Mouse (Mus musculus) lung, adult 2 months (tissue): ENCODE data around the gene Ttc23l. TPM values are rescaled to one million over a fixed set of nuclear protein-coding genes. Genes with fewer than 3 reads are reported as not detected.
"Not testable (repeated sequence)": the region's sequence is repeated elsewhere in the genome, so short reads cannot be mapped to it uniquely, and the experiment has no call there.

Experiments
- DNase-seq: peaks from one replicate; pipeline ENCODE4 v3.0.0; 2022
- H3K4me1 ChIP-seq: fragments of 200-500 bp; 2 replicates; pipeline ENCODE4 v1.6.1; 2011; ENCODE audit warnings: low read length; ENCODE audit not compliant: control insufficient read depth, insufficient read depth
- H3K4me3 ChIP-seq: fragments of 200-500 bp; replicated peaks from 2 replicates; pipeline ENCODE3; 2011; ENCODE audit warnings: low read depth, mild to moderate bottlenecking, control low read depth, low read length; ENCODE audit errors: extremely low read depth
- CTCF ChIP-seq: fragments of 200-500 bp; IDR thresholded peaks from 2 replicates; pipeline ENCODE4 v1.5.1; 2011; ENCODE audit warnings: mild to moderate bottlenecking, low read length, control low read depth; ENCODE audit not compliant: insufficient read depth
- POLR2A ChIP-seq: fragments of 200-500 bp; IDR thresholded peaks from 2 replicates; pipeline ENCODE4 v1.6.1; 2011; ENCODE audit warnings: low read depth, mild to moderate bottlenecking, control low read depth, low read length, borderline replicate concordance; ENCODE audit errors: extremely low read depth
- WGBS: fragments of 180-500 bp; shearing (Covaris S2); methylation state at CpG from one replicate; pipeline ENCODE4 v1.1.7; 2018; 5-methylcytosine and 5-hydroxymethylcytosine counted together
- polyA plus RNA-seq: library from polyadenylated mRNA; depleted of rRNA; stranded (reverse); fragments of >200 nt; gene quantifications from 2 replicates; pipeline ENCODE4 v1.2.3, GENCODE M21; 2012

The Ttc23l gene
- polyA plus RNA-seq, 1 experiment, result not detected

GRCm38 (mm10) chr15:10583408-10583807 lies 24.9 kb upstream of the Ttc23l start:
- 31% methylated on average over 8 of the region's 8 CpGs for WGBS
- peak; percentile 21 for DNase-seq

GRCm38 (mm10) chr15:10579159-10579558 lies 20.7 kb upstream of the Ttc23l start:
- H3K4me1 ChIP-seq, result no peaks in the 10 kb centered on the region
- no peak overlapping the region for H3K4me3 ChIP-seq
- no peak for TF ChIP-seq POLR2A
- no peak for TF ChIP-seq CTCF
- WGBS, result 81% methylated on average over 3 of the region's 3 CpGs
- no peak for DNase-seq

More at GRCm38 (mm10) chr15:10583408-10583807, 24.9 kb upstream of the Ttc23l start:
- Histone ChIP-seq H3K4me3 (no peak overlapping the region), H3K4me1 (no peaks in the 10 kb centered on the region)
- TF ChIP-seq POLR2A (no peak), CTCF (peak; percentile 64)

- Histone ChIP-seq H3K4me3 (no peak overlapping the region), H3K4me1 (no peaks in the 10 kb centered on the region)
- DNase-seq, result no peak
- TF ChIP-seq CTCF (no peak), POLR2A (no peak)
- 80% methylated on average over 7 of the region's 7 CpGs for WGBS
Observed at GRCm38 (mm10) chr15:10566486-10566885, 8.0 kb upstream of the Ttc23l start.

- DNase-seq, result no peak
- no peak for TF ChIP-seq CTCF
- Histone ChIP-seq H3K4me3 (no peak overlapping the region), H3K4me1 (no peaks in the 10 kb centered on the region)
- WGBS, result 33% methylated on average over 1 of the region's 1 CpGs
Observed at GRCm38 (mm10) chr15:10564201-10564600, 5.7 kb upstream of the Ttc23l start.

GRCm38 (mm10) chr15:10562281-10562680 lies 3.8 kb upstream of the Ttc23l start:
- no peaks in the 10 kb centered on the region for H3K4me1 ChIP-seq
- no peak for TF ChIP-seq CTCF
- no peak for TF ChIP-seq POLR2A
- H3K4me3 ChIP-seq, result no peak overlapping the region
- DNase-seq, result no peak

- Histone ChIP-seq H3K4me3 (no peak overlapping the region), H3K4me1 (no peaks in the 10 kb centered on the region)
- no peak for DNase-seq
- WGBS, result 85% methylated on average over 7 of the region's 7 CpGs
- TF ChIP-seq POLR2A, result no peak
Observed at GRCm38 (mm10) chr15:10560005-10560404, 1.5 kb upstream of the Ttc23l start.

- no peak for TF ChIP-seq CTCF
- TF ChIP-seq POLR2A, result no peak
- Histone ChIP-seq H3K4me3 (no peak overlapping the region), H3K4me1 (no peaks in the 10 kb centered on the region)
- no peak for DNase-seq
Observed at GRCm38 (mm10) chr15:10554336-10554735, 4.1 kb downstream of the Ttc23l start.

GRCm38 (mm10) chr15:10540271-10541088 lies 18.0 kb downstream of the Ttc23l start:
- Histone ChIP-seq H3K4me3 (no peak overlapping the region), H3K4me1 (no peaks in the 10 kb centered on the region; the same call in 1 of the 2 replicates)
- 68% methylated on average over 16 of the region's 16 CpGs for WGBS
- DNase-seq, result no peak
- TF ChIP-seq CTCF (no peak), POLR2A (no peak)

GRCm38 (mm10) chr15:10535969-10536368 lies 22.5 kb downstream of the Ttc23l start:
- WGBS, result 76% methylated on average over 7 of the region's 7 CpGs
- DNase-seq, result no peak
- Histone ChIP-seq H3K4me1 (no peaks in the 10 kb centered on the region; the same call in 1 of the 2 replicates), H3K4me3 (no peak overlapping the region)
- no peak for TF ChIP-seq POLR2A
- TF ChIP-seq CTCF, result no peak

GRCm38 (mm10) chr15:10534591-10534990 lies 23.9 kb downstream of the Ttc23l start:
- no peak overlapping the region for H3K4me3 ChIP-seq
- DNase-seq, result no peak
- TF ChIP-seq POLR2A (no peak), CTCF (0 out of 2 replicates have a peak, but pooled peaks have one; percentile 4)
- H3K4me1 ChIP-seq, result no peaks in the 10 kb centered on the region
- 79% methylated on average over 5 of the region's 5 CpGs for WGBS

GRCm38 (mm10) chr15:10533361-10533760 lies 25.1 kb downstream of the Ttc23l start:
- DNase-seq, H3K4me3 ChIP-seq, H3K4me1 ChIP-seq: not testable (repeated sequence)
- WGBS, result 78% methylated on average over 10 of the region's 10 CpGs

- Histone ChIP-seq H3K4me3 (no peak overlapping the region), H3K4me1 (no peaks in the 10 kb centered on the region)
- no peak for DNase-seq
- 80% methylated on average over 4 of the region's 4 CpGs for WGBS
- TF ChIP-seq POLR2A (no peak), CTCF (no peak)
Observed at GRCm38 (mm10) chr15:10531352-10531751, 27.1 kb downstream of the Ttc23l start.
